Mouse (Mus musculus) megakaryocyte, adult 5-6 weeks (primary cell): ENCODE measurements at regions not wholly inside any gene's neighbourhood (a gene's known extent, or its start where the extent isn't known, plus 50 kb on each side); places are given as distances from the start of the nearest gene placed in this dataset.

Source experiments
- ATAC-seq: 2 replicates; pipeline ENCODE4 v1.8.0; 2016; ENCODE audit warnings: mild to moderate bottlenecking, inconsistent platforms; ENCODE audit not compliant: poor library complexity, severe bottlenecking

- ATAC-seq: peak; percentile 100
These were observed 147.6 kb downstream of the Nfkbiz start for GRCm38 (mm10) chr16:55691069-55691468.

- peak; percentile 82 for ATAC-seq
These were observed 174.8 kb downstream of the Nfkbiz start for GRCm38 (mm10) chr16:55663946-55664345.

- peak; percentile 88 for ATAC-seq
These were observed 201.8 kb downstream of the Nfkbiz start for GRCm38 (mm10) chr16:55636667-55637450.

GRCm38 (mm10) chr16:55636224-55636623 lies 202.5 kb downstream of the Nfkbiz start:
- ATAC-seq: no peak

GRCm38 (mm10) chr16:55634691-55635090 lies 204.0 kb downstream of the Nfkbiz start:
- no peak for ATAC-seq

- no peak for ATAC-seq
These were observed 206.5 kb downstream of the Nfkbiz start for GRCm38 (mm10) chr16:55632220-55632619.

GRCm38 (mm10) chr16:55631637-55632036 lies 207.1 kb downstream of the Nfkbiz start:
- ATAC-seq: no peak

GRCm38 (mm10) chr16:55631048-55631447 lies 207.7 kb downstream of the Nfkbiz start:
- ATAC-seq: no peak

GRCm38 (mm10) chr16:55627531-55627930 lies 211.2 kb downstream of the Nfkbiz start:
- no peak for ATAC-seq

- ATAC-seq: peak; percentile 85
These were observed 215.3 kb downstream of the Nfkbiz start for GRCm38 (mm10) chr16:55623422-55623821.

GRCm38 (mm10) chr16:55619731-55620130 lies 219.0 kb downstream of the Nfkbiz start:
- ATAC-seq: no peak

- ATAC-seq: peak; percentile 33; the same call in 1 of the 2 replicates
These were observed 220.7 kb downstream of the Nfkbiz start for GRCm38 (mm10) chr16:55617958-55618357.

GRCm38 (mm10) chr16:55617506-55617905 lies 221.2 kb downstream of the Nfkbiz start:
- ATAC-seq: no peak

- ATAC-seq: no peak
These were observed 222.1 kb downstream of the Nfkbiz start for GRCm38 (mm10) chr16:55616408-55617120.

GRCm38 (mm10) chr16:55612873-55613272 lies 225.8 kb downstream of the Nfkbiz start:
- ATAC-seq: no peak

- ATAC-seq: no peak
These were observed 226.7 kb downstream of the Nfkbiz start for GRCm38 (mm10) chr16:55612001-55612400.

- no peak for ATAC-seq
These were observed 227.5 kb downstream of the Nfkbiz start for GRCm38 (mm10) chr16:55611172-55611571.

GRCm38 (mm10) chr16:55608361-55608760 lies 230.3 kb downstream of the Nfkbiz start:
- ATAC-seq: no peak

GRCm38 (mm10) chr16:55606447-55607239 lies 232.1 kb downstream of the Nfkbiz start:
- no peak for ATAC-seq

- no peak for ATAC-seq
These were observed 235.1 kb downstream of the Nfkbiz start for GRCm38 (mm10) chr16:55603611-55604010.

- ATAC-seq: 0 out of 2 replicates have a peak, but pooled peaks have one; percentile 30
These were observed 249.2 kb downstream of the Nfkbiz start for GRCm38 (mm10) chr16:55589382-55589956.
